Mouse (Mus musculus) lung, postnatal 25 days (tissue): ENCODE measurements at regions not wholly inside any gene's neighbourhood (a gene's known extent, or its start where the extent isn't known, plus 50 kb on each side); places are given as distances from the start of the nearest gene placed in this dataset.

Source experiments
- DNase-seq: peaks from one replicate; pipeline ENCODE4 v3.0.0; 2022; ENCODE audit warnings: low spot score

DNA sequence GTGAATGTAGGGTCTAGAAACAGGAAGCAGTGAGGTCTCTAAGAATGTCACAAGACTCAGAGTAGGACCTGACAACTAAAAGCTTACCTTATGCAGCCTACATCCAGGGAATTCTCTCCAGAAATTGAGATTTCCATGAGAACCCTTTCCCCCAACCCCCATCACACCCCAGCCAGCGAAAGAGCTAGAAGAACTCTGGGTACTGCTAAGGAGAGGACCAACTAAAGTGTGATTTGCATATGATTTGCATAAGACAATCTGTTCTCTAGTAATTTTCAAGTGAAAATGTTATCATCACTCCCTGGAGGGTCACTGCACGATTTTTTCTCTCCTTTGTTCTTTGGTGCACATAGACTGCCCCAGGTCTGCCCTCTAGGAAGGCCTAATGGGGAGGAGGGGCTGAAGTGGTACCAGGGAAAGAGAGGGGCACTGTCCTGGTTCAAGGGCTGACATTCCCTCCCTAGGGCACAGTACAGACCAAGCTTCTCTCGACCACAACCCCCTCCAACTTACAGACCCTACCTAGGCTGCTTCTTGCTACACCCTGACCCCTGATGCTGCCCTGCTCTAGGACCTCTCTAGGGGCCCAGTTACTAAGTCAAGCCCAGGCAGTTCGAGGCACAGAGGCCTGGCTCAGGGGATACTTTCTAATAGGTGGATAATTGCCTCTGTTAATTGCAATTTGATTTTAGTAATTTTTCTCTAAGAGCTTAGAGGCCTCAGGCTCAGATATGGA, 77.4 kb upstream of the Pja1 start:
- DNase-seq: no peak

DNA sequence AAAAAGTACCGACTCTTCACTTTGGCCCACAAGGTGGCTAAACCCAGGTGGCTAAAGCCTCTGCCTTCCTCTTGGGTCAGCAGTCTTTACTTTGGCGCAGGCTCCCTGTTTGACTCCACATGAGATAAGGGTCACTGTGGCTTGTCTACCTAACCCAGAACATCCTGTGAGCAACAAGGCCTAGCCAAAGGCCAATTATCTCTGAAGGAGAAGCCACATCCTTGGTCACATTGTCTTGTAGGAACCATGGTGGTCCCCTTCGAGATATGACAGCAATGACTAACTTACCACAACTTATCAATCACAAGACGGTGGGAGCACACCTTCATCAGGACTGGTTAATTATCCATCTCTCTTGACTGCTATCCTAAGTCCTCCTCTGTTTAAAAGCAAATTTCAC, 73.3 kb upstream of the Pja1 start:
- no peak for DNase-seq

DNA sequence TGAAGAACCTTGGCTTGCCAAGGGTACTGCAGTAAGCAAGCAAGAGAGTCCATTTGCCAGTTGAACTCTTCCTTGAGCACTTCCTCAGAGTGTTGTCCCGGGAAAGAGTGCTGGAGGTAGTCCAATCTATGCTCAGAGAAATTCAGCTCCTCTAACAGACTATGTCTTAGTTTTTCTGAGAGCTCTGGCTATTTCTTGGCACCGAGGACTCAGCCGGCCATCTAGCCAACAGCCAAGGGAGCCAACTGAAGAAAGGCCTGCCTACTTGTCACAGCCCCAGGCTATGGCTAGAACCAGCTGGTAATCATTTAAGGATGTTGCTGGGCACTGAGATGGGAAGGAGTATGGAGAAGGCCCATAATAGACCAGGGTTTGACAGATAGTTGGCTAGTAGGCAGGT, 70.8 kb upstream of the Pja1 start:
- DNase-seq: no peak

- no peak for DNase-seq
Observed at GRCm38 (mm10) chrX:99540087-99540576, 69.1 kb upstream of the Pja1 start.

- no peak for DNase-seq
Observed at GRCm38 (mm10) chrX:99539684-99540083, 68.6 kb upstream of the Pja1 start.

DNA sequence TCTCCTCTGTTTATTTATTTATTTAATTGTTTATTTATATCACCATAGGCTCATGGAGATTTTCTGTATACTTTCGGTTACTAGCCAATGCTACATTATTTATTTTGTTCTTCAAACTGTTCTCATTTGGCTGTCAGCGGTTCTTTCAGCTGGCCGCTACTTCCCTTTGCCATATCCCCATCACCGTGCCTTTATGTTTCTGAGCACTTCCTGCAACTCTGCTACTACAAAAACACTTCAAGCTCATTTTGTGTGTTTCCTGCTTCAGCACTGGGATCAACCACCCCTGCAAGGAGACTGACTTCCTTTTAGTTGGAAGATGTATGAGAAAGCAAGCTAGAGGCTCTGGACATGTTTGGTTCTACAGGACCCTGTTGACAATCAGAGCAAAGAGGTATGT, 66.7 kb upstream of the Pja1 start:
- DNase-seq: no peak

DNA sequence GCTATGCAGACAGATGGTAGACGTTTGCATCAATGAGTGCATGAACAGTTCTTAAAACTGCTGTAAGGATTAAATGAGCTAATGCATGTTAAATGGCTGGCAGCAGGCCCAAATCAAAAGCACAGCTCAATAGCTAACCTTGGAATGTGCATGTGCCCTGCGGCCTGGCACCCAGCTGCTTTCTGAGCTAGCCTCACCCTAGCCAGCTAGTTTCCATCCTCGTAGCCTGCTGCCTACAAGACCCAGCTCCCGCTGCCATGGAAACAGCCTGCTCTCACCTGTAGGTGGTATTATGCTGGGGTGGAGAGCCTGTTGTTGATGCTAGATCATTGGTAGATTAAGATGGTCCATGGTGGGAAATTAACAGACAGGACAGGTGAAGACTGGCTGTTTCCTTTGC, 63.8 kb upstream of the Pja1 start:
- DNase-seq: no peak

DNA sequence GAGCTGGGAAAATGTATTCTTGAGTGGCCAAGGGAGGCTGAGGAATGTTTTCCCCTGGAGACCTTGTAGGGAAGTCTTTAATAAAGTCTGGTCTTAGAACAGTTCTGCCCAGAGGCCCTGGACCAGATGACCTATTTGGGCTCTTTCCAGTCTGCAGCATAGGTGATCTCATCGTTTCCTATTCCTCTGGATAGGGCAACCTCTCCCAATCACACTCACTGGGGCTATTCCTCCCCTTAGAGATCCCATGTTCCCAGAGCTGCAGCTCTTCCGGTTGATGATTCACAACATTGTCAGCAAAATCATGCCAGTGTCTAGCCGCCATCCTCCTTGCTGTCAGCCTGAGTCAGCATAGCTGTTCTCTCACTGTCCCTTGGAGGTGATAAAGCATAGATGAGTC, 60.1 kb upstream of the Pja1 start:
- DNase-seq: no peak

- DNase-seq: no peak
Observed at GRCm38 (mm10) chrX:99530511-99530910, 59.4 kb upstream of the Pja1 start.

DNA sequence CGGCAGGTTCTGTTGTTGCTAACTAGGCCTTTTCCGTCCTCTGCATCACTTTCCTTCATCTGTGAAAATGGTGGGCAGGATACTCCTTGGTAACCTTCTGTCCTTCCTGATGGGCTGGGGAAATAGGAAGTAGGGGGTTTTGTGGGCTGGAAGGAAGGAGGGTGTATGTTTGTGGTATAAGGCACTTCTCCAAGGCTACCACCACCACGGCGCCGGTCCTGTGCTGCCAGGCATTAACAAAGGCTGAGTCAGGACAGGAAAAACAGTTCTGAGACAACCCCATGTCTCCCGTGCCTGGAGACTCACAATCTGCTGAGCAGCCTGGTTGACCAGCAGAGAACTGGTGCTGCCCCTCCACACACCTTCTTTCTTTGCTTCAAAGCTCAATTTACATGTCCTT, 52.2 kb upstream of the Pja1 start:
- DNase-seq: no peak

- DNase-seq: peak; percentile 66
Observed at GRCm38 (mm10) chrX:99522830-99523229, 51.8 kb upstream of the Pja1 start.

- DNase-seq: no peak
Observed at GRCm38 (mm10) chrX:99522289-99522688, 51.2 kb upstream of the Pja1 start.

- DNase-seq: no peak
Observed at GRCm38 (mm10) chrX:99521866-99522265, 50.8 kb upstream of the Pja1 start.
